Mouse (Mus musculus) urinary bladder, postnatal 14 days (tissue): ENCODE measurements around the gene Dync2li1.
A peak's percentile ranks its signal among the peaks of the same experiment; 100 is the strongest.

Experiments
- DNase-seq: peaks from one replicate; pipeline ENCODE4 v3.0.0; 2021; ENCODE audit warnings: low spot score

Gene Dync2li1

GRCm38 (mm10) chr17:84611500-84611899, 14.8 kb upstream of the Dync2li1 start:
- no peak for DNase-seq

GRCm38 (mm10) chr17:84611971-84612370, 14.3 kb upstream of the Dync2li1 start:
- no peak for DNase-seq

- no peak for DNase-seq
Measured at GRCm38 (mm10) chr17:84615811-84616210, 10.5 kb upstream of the Dync2li1 start.

GRCm38 (mm10) chr17:84616526-84617074, 9.7 kb upstream of the Dync2li1 start:
- no peak for DNase-seq

GRCm38 (mm10) chr17:84617953-84618352, 8.3 kb upstream of the Dync2li1 start:
- no peak for DNase-seq

GRCm38 (mm10) chr17:84619112-84619511, 7.2 kb upstream of the Dync2li1 start:
- DNase-seq: no peak

GRCm38 (mm10) chr17:84620076-84620475, 6.2 kb upstream of the Dync2li1 start:
- DNase-seq: no peak

- no peak for DNase-seq
Measured at GRCm38 (mm10) chr17:84620610-84621009, 5.7 kb upstream of the Dync2li1 start.

GRCm38 (mm10) chr17:84621209-84621608, 5.1 kb upstream of the Dync2li1 start:
- DNase-seq: no peak

GRCm38 (mm10) chr17:84622028-84622427, 4.3 kb upstream of the Dync2li1 start:
- DNase-seq: no peak

- DNase-seq: no peak
Measured at GRCm38 (mm10) chr17:84622873-84623272, 3.4 kb upstream of the Dync2li1 start.

- DNase-seq: no peak
Measured at GRCm38 (mm10) chr17:84626857-84627305, 585 bp downstream of the Dync2li1 start.

GRCm38 (mm10) chr17:84627721-84628120, 1.4 kb downstream of the Dync2li1 start:
- no peak for DNase-seq

- DNase-seq: no peak
Measured at GRCm38 (mm10) chr17:84628611-84629010, 2.3 kb downstream of the Dync2li1 start.

GRCm38 (mm10) chr17:84631836-84632235, 5.5 kb downstream of the Dync2li1 start:
- DNase-seq: no peak

- DNase-seq: no peak
Measured at GRCm38 (mm10) chr17:84633443-84633842, 7.1 kb downstream of the Dync2li1 start.

- no peak for DNase-seq
Measured at GRCm38 (mm10) chr17:84636328-84636727, 10.0 kb downstream of the Dync2li1 start.

- DNase-seq: no peak
Measured at GRCm38 (mm10) chr17:84637971-84638370, 11.7 kb downstream of the Dync2li1 start.

- DNase-seq: no peak
Measured at GRCm38 (mm10) chr17:84639796-84640378, 13.6 kb downstream of the Dync2li1 start.

GRCm38 (mm10) chr17:84641893-84642292, 15.6 kb downstream of the Dync2li1 start:
- DNase-seq: peak; percentile 50

- no peak for DNase-seq
Measured at GRCm38 (mm10) chr17:84642324-84642723, 16.0 kb downstream of the Dync2li1 start.

- no peak for DNase-seq
Measured at GRCm38 (mm10) chr17:84644292-84645050, 18.2 kb downstream of the Dync2li1 start.

GRCm38 (mm10) chr17:84645119-84645518, 18.8 kb downstream of the Dync2li1 start:
- no peak for DNase-seq
